Mouse (Mus musculus) ovary, postnatal 14 days (tissue): ENCODE measurements around the gene Obscn.

Experiments
- DNase-seq: peaks from one replicate; pipeline ENCODE4 v3.0.0; 2022; ENCODE audit warnings: low spot score

Gene Obscn

DNA sequence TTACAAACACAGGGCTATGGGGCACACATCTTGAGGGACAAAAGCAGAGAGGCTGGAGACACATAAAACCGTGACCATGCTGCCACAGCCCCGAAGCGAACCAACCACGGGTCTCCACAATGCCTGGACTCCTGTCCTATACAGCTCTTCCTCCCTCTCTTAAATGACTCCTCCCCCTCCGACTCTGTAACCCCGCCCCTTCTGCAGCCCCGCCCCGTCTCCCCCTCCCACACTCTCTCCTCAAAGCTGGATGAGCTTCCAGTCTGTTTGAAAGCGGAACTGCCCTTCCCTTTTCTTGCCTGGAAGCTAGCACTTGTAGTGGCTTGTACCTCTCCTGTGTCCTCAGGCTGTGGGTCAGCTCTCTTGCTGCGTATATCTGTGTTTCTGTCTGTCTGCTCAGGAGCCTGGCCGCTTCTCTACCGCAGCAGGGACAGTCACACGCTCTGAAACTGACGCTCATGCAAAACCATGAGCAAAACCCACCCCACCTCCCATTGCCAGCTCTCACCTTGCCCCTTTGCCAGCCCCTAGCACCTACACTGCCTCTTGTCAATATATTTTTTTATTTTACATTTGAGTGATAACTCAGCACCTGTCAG, 5.7 kb upstream of the Obscn start:
- DNase-seq = no peak

GRCm38 (mm10) chr11:59138537-59139486, 2.6 kb upstream of the Obscn start:
- DNase-seq = no peak

DNA sequence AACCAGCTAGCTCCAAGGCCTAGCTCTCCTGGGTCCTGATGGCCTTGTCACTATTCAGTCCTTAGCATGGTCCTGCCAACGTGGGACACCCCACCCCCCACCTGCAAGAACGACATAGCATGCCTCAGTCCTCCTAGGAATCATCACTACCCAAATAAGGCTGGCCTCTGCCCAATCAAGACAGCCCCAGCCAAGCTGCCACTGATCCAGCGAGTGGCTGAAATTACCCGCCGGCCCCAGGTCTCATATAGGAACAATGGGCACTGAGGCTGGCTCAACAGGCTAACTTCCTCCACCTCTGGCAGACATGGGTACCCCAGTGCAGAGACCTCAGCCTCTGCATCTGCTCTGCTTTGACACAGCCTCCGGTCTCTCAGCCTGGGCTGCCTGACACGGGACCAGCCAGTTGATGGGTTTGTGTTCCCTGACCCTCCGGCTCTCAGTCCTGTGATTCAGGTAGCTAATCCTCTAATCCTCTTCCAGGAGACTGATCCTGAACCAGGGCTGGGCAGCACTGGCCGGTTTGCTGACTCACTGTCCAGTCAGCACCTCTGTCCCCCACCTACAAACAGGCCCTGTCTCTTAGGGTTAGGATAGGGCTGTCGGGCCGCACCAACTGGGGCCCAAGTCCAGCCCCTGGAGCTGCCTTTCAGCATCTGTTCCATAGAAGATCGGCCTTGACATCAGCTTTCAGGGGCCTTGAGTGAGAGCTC, 948 bp upstream of the Obscn start:
- no peak for DNase-seq

DNA sequence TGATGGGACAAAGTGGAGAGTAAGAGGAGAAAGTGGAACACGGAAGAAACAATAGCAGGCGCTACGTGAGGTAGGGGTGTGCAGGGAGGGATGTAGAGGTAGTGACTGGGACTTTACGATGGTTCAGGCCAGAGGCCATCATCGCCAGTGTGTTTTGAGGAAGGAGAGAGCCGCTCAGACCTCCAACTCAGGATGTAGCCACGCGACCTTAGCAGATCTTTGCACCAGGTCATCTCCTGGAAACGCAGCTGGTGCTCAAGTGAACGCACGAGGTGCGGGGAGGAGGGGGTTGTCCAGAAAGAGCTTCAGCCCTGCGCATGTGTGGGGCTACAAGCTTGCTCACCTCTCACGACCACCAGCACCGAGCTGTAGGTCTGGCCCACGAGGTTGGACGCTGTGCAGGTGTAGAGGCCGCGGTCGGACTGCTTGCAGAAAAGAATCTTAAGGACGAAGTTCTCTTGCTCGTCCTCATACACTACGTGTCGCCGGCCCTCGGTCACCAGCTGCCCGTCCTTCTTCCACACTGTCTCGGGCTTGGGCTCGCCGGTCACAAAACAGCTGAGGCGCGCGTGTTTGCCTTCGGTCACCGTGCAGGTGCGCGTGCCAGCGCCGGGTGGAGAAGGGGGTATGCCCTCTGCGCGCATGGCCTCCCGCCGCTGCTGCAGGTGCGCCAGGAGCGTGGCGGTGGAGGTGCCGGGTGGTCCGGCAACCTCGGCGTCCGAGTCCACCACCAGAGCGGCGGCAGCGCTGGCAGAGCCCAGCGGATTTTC, 966 bp downstream of the Obscn start:
- DNase-seq = no peak

DNA sequence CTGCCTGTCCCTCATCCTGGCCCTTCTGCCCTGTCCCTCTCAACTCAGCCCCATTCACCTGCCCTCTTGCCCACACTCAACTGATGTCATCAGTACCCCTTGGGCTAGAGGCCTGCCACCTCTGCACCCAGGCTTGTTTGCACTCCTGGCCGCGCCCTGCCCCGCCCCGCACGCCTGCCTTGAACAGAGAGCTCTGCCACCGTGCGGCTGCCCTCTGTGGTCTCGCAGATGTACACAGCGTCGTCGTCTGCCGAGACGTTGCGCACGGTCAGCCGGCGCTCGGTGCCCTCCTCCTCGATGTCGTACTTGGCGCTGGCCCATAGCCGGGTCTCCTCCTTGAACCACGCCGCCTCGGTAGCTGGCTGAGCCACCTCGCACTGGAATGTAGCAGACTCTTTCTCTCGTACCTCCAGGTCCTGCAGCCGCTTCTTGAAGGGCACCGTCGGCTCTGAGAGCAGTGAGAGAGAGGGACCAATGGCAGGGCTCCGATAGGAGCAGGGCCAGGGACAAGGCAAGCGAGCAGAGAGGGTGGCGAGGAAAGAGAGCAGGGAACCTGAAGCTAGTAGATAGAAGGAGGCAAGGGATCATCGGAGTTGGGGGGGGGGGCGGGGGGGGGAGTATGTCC, 1.7 kb downstream of the Obscn start:
- DNase-seq = no peak

DNA sequence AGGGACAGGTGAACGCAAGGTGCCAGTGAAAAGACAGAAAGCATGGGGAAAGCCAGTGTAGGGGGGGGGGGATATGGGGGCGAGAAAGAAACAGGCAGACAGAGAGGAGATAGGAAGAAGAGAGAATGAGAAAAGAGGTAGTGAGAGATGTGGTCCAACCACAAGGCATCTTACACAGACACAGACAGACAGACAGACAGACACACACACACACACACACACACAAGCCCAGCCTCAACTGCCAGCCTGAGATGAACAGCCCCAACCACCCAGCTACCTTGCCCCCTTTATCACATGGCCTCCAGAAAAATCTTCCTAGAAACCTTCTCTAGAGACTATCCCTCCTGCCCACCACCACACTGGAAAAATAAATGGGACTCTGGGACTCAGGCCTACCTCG, 4.1 kb downstream of the Obscn start:
- no peak for DNase-seq

GRCm38 (mm10) chr11:59131348-59131919, 4.8 kb downstream of the Obscn start:
- no peak for DNase-seq

GRCm38 (mm10) chr11:59130782-59131181, 5.4 kb downstream of the Obscn start:
- DNase-seq = no peak

- DNase-seq = no peak
Measured at GRCm38 (mm10) chr11:59105945-59106344, 30.3 kb downstream of the Obscn start.

- no peak for DNase-seq
Measured at GRCm38 (mm10) chr11:59102324-59102723, 33.9 kb downstream of the Obscn start.

DNA sequence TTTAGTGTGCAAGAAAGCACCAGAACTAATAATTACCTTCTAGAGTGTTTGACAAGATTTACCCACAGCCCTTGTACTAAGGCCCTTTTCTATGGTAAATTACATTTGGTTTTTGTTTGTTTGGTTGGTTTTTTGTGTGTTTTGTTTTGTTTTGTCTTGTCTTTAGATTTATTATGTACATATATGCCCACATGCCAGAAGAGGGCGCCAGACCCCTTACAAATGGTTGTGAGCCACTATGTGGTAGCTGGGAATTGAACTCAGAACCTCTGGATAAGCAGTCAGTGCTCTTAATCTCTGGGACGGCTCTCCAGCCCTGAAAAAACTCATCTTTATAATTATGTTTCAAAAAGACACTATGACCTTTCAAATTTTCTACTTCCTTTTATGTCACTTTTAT, 37.9 kb downstream of the Obscn start:
- peak; percentile 27 for DNase-seq

DNA sequence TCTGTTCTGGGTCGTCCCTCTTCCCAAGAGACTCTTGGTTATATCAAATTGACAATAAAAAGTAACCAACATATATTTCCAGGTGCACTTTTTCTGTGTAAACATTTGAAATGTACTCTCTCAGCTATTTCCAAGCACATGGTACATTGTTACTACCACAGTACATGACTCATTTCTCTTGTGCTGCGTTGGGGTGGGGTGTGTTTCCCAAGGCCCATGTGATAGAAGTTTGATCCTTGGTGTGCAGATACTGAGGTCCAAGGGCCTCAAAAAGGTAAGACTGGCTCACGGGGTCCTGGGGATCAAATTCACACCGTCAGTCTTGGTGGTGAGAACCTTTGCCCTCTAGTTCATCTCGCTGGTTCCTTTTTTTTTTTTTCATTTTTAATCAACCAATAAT, 38.4 kb downstream of the Obscn start:
- no peak for DNase-seq

GRCm38 (mm10) chr11:59094213-59094612, 42.0 kb downstream of the Obscn start:
- DNase-seq = no peak

DNA sequence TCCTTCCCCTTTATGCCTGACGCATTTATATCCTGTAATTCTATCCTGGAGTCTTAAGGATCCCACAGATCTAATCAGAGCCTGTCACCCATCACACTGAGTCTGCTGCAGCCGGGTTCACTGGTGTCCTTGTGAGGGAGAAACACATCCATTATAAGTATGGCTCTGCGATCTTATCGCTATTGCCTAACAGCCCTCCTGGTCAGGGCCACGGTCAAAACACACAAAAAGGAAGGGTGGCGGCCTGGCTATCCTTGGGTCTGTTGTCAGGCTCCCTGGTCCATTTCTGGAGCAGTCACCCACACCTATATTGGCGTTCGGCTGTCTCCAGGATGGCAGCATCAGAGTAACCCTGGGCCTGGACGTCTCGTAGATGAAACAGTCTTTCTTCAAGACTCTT, 48.6 kb downstream of the Obscn start:
- no peak for DNase-seq

GRCm38 (mm10) chr11:59085200-59085599, 51.0 kb downstream of the Obscn start:
- no peak for DNase-seq

DNA sequence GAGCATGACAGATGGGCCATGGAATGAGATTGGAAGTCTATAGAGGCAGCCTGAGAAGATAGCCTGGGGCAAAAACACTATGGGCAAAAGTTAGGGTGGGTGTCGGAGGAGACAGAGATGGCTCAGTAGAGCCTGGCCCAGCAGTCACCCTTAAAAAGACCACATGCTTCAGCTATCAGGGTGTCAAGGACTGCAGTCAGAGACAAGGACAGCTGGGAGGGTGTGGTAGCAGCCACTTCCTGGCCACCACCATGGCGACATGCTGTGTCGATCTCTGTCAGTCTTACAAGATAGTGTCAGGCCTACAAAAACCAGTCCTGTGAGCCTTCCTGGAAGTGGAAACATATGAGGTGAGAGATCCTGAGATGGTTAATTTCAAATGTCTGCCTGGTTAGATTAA, 53.1 kb downstream of the Obscn start:
- DNase-seq = no peak

DNA sequence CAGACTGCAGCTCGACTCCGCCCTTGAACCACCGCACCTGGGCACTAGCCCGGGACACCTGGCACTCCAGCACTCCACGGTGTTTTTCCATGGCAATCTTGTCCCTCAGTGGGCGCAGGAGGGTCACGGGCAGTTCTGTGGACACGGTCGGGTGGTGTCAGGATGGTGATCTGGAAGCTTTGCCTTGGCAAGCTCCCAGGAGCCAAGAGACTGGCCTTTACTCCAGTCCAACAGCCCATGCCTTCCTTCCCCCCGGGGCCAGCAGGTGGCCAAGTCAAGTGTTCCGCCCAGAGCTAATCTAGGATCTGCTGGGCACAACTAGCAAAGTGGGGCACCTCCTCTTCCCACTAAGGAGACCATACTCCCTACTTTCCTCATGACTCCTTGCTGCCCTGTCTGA, 57.9 kb downstream of the Obscn start:
- DNase-seq = no peak

GRCm38 (mm10) chr11:59070321-59070720, 65.9 kb downstream of the Obscn start:
- DNase-seq = no peak

DNA sequence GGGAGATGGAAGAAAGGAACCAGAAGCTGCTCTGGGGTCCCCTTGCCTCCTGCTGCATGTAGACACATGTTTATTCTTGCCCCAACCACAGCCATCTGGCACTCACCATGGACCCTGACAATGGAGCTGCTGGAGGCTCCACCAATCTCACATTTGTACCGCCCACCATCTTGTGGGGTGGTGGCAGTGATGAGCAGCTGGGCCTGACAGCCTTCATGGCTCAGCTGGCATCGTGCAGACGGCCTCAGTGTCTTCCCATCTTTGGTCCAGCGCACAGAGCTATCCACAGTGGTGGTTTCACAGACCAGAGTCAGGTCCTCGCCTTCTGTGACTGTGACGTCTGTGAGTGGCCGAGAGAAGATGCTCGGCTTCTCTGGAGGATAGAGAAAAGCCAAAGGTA, 67.3 kb downstream of the Obscn start:
- no peak for DNase-seq

DNA sequence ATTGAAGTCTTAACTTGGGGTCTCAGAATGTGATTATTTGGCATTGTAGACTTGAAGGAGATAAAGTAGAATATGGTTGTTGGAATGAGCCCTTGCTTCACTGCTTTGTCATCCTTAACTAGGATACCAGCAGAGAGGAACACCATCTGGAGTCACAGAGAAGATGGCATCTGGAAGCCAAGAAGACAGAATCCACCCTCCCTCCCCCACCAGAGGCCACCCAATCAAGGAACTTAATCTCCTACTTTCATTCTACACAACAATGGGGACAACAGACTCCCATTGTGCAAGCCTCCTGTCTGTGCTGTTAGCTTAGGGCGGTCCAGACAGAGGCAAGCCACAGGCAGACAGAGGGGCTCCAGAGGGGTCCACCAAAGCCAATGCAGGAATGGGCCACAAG, 67.8 kb downstream of the Obscn start:
- DNase-seq = no peak

DNA sequence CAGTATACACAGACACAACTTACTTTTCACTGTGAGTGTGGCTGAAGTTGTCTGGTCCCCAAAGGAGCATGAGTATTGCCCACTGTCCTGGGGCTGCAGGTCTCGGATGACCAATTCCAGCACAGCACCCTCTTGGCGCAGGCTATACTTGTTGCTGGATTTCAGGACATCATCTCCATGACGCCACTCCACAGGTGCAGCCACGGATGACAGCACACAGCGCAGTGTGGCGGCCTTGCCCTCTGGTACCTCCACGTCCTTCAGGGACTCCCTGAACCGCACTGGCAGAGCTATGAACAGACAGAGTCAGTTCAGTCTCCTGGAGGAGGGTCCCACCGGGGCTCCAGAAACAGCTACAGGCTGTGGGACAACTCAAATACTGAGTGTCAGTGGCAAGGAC, 68.3 kb downstream of the Obscn start:
- DNase-seq = no peak
